Mouse (Mus musculus): Measurements from ENCODE around the gene Prr5.
"Not testable (repeated sequence)": the region's sequence is repeated elsewhere in the genome, so short reads cannot be mapped to it uniquely, and the experiment has no call there.

Prr5 gene

GRCm38 (mm10) chr15:84712566-84713405 lies 43.4 kb downstream of the Prr5 start:
- DNase-seq (ENCODE audit: low spot score in 2 of 2) = no peak

- DNase-seq (ENCODE audit: low spot score in 2 of 2) = peak; percentile 52 to 61
Measured at GRCm38 (mm10) chr15:84714730-84715129, 45.3 kb downstream of the Prr5 start.

GRCm38 (mm10) chr15:84715132-84715531 lies 45.7 kb downstream of the Prr5 start:
- no peak for DNase-seq (ENCODE audit: low spot score in 2 of 2)

- not testable (repeated sequence) for DNase-seq (ENCODE audit: low spot score in 2 of 2)
Measured at GRCm38 (mm10) chr15:84717570-84718270, 48.3 kb downstream of the Prr5 start.

- DNase-seq (ENCODE audit: low spot score in 2 of 2) = no peak
Measured at GRCm38 (mm10) chr15:84718785-84719184, 49.4 kb downstream of the Prr5 start.

- DNase-seq (ENCODE audit: low spot score in 2 of 2) = no peak
Measured at GRCm38 (mm10) chr15:84719791-84720190, 50.4 kb downstream of the Prr5 start, which contains the start of gene Arhgap8. Gene Arhgap8, plus strand, starts transcription at chr15:84720052.

GRCm38 (mm10) chr15:84720291-84721204 lies 51.1 kb downstream of the Prr5 start:
- DNase-seq (ENCODE audit: low spot score in 2 of 2) = no peak

GRCm38 (mm10) chr15:84723656-84724055 lies 54.2 kb downstream of the Prr5 start:
- not testable (repeated sequence) for DNase-seq (ENCODE audit: low spot score in 2 of 2)

- DNase-seq (ENCODE audit: low spot score in 2 of 2) = no peak
Measured at GRCm38 (mm10) chr15:84724199-84724598, 54.8 kb downstream of the Prr5 start.

- peak; percentile 40 to 83 for DNase-seq (ENCODE audit: low spot score in 2 of 2)
Measured at GRCm38 (mm10) chr15:84729685-84730084, 60.3 kb downstream of the Prr5 start.

- DNase-seq (ENCODE audit: low spot score in 2 of 2) = no peak
Measured at GRCm38 (mm10) chr15:84730893-84731292, 61.5 kb downstream of the Prr5 start.

- DNase-seq (ENCODE audit: low spot score in 2 of 2) = no peak
Measured at GRCm38 (mm10) chr15:84731676-84732424, 62.4 kb downstream of the Prr5 start.

GRCm38 (mm10) chr15:84732425-84732749 lies 63.0 kb downstream of the Prr5 start:
- DNase-seq (ENCODE audit: low spot score in 2 of 2) = no peak

GRCm38 (mm10) chr15:84736346-84736993 lies 67.0 kb downstream of the Prr5 start:
- DNase-seq (ENCODE audit: low spot score in 2 of 2) = no peak

- no peak for DNase-seq (ENCODE audit: low spot score in 2 of 2)
Measured at GRCm38 (mm10) chr15:84736994-84737346, 67.5 kb downstream of the Prr5 start.

GRCm38 (mm10) chr15:84738246-84738645 lies 68.8 kb downstream of the Prr5 start:
- DNase-seq (ENCODE audit: low spot score in 2 of 2) = no peak

- DNase-seq (ENCODE audit: low spot score in 2 of 2) = no peak
Measured at GRCm38 (mm10) chr15:84741573-84741972, 72.2 kb downstream of the Prr5 start.

GRCm38 (mm10) chr15:84743347-84743746 lies 73.9 kb downstream of the Prr5 start:
- no peak for DNase-seq (ENCODE audit: low spot score in 2 of 2)

GRCm38 (mm10) chr15:84744308-84744707 lies 74.9 kb downstream of the Prr5 start:
- no peak for DNase-seq (ENCODE audit: low spot score in 2 of 2)

- no peak for DNase-seq (ENCODE audit: low spot score in 2 of 2)
Measured at GRCm38 (mm10) chr15:84745831-84746230, 76.4 kb downstream of the Prr5 start.
